Mouse (Mus musculus) midbrain, embryonic 12.5 days (tissue): ENCODE measurements around the gene Rpl9-ps1. TPM values are rescaled to one million over a fixed set of nuclear protein-coding genes. Genes with fewer than 3 reads are reported as not detected.

ENCODE experiments used
- polyA plus RNA-seq: library from polyadenylated mRNA; unstranded; fragments of >200 nt; fragmentation: Nextera tagmentation; extraction: Ambion mirVana; gene quantifications from 2 replicates; pipeline ENCODE4 v1.2.1, GENCODE M21; 2016

Gene Rpl9-ps1
- polyA plus RNA-seq, 1 experiment from 2014 or later, result not detected

Other genes starting within 250 kb of the Rpl9-ps1 start
- gene Rasl10b, start 236.5 kb downstream of the Rpl9-ps1 start, polyA plus RNA-seq, result 13.6 and 13.9 TPM in 2 replicates
- gene Gas2l2, start 216.2 kb downstream of the Rpl9-ps1 start, polyA plus RNA-seq, result not detected in 2 replicates
- gene 1700020L24Rik, start 207.9 kb downstream of the Rpl9-ps1 start, polyA plus RNA-seq, result 0.29 TPM in 1 of 2 replicates, not detected in the other
- gene Mmp28, start 182.6 kb downstream of the Rpl9-ps1 start, polyA plus RNA-seq, result 2.1 and 3.3 TPM in 2 replicates
- gene Taf15, start 172.5 kb downstream of the Rpl9-ps1 start, polyA plus RNA-seq, result 13.3 and 17.0 TPM in 2 replicates
- gene Heatr9, start 123.4 kb downstream of the Rpl9-ps1 start, polyA plus RNA-seq, result 0.12 TPM in 1 of 2 replicates, not detected in the other
- not detected in 2 replicates for gene Ccl5, start 115.1 kb downstream of the Rpl9-ps1 start, polyA plus RNA-seq
- gene Ccl9, start 67.0 kb downstream of the Rpl9-ps1 start, polyA plus RNA-seq, result 1.4 and 1.5 TPM in 2 replicates
- 1.2 and 1.4 TPM in 2 replicates for gene Ccl6, start 52.5 kb downstream of the Rpl9-ps1 start, polyA plus RNA-seq
- 0.94 and 1.2 TPM in 2 replicates for gene Ccl3, start 3.7 kb upstream of the Rpl9-ps1 start, polyA plus RNA-seq
- 0.38 and 0.50 TPM in 2 replicates for gene Ccl4, start 17.0 kb upstream of the Rpl9-ps1 start, polyA plus RNA-seq
- 0.48 and 1.4 TPM in 2 replicates for gene Wfdc17, start 58.4 kb upstream of the Rpl9-ps1 start, polyA plus RNA-seq
- not detected in 2 replicates for gene Wfdc18, start 63.4 kb upstream of the Rpl9-ps1 start, polyA plus RNA-seq
- not detected in 2 replicates for gene Wfdc21, start 101.3 kb upstream of the Rpl9-ps1 start, polyA plus RNA-seq
- 37.4 and 38.3 TPM in 2 replicates for gene Heatr6, start 108.1 kb upstream of the Rpl9-ps1 start, polyA plus RNA-seq
- gene Hnf1b, start 204.4 kb upstream of the Rpl9-ps1 start, polyA plus RNA-seq, result not detected in 2 replicates